Mouse (Mus musculus) NIH3T3 (cell line): ENCODE measurements at regions not wholly inside any gene's neighbourhood (a gene's known extent, or its start where the extent isn't known, plus 50 kb on each side); places are given as distances from the start of the nearest gene placed in this dataset.

Source experiments
- DNase-seq: peaks from one replicate; pipeline ENCODE4 v3.0.0-alpha.2; 2012; ENCODE audit warnings: low read depth

DNA sequence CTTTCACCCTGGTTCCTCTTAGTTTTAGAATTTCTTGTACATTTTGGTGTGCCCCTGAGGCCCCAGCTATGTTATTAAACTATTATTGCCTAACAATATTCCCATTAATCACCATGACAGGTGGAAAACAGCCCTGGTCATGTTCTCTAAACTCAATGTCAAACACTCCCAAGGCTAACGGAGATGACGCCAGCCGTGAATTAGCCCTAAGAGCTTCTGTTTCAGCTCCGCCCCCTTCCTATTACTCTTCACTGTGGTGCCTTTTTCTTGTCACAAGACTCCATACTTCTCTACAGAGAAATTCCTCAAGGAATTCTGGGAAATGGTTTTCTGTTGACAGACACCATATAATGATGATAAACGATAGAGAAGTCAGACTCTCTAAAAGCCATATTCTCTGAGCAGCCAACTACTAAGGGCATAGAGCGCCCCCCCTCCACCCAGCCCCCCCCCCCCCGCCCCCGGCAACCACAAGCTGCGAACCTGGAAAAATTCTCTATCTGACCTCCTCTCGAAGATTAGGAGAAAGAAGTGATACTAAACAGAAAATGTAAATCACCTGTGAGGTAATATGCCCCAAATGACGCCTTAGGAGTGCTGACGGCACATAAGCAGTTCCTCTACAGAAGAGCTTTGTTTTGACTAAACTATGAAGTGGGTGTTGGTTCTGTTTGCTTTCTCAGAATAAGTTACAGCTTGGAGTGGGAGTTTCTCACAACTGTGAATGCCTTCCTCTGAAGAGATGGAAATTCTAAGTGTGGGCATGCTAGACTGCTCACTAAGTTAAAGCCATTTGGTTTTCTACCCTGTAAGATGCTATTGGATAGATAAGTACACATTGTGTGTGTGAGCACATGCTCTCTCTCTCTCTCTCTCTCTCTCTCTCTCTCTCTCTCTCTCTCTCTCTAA lies 76.8 kb upstream of the Sfrp2 start:
- DNase-seq = no peak

DNA sequence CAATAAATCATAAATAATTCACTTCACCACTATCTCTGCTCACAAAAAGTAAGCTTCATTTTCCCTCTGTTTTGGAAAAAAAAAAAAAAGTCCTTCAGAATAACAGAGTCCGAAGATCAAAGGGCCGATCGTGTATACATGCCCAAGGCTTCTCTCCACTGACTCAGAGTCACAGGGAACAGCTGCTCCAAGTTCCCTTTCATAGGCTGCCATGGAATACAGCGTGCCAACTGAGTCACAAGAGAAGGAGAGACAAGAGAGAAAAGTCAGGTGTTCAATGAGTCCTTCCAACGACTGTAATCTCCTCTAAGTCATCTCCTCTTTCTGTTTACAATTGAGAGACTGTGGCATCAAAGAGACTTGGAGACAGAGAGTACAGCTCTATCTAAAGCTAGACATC lies 71.6 kb upstream of the Sfrp2 start:
- no peak for DNase-seq

DNA sequence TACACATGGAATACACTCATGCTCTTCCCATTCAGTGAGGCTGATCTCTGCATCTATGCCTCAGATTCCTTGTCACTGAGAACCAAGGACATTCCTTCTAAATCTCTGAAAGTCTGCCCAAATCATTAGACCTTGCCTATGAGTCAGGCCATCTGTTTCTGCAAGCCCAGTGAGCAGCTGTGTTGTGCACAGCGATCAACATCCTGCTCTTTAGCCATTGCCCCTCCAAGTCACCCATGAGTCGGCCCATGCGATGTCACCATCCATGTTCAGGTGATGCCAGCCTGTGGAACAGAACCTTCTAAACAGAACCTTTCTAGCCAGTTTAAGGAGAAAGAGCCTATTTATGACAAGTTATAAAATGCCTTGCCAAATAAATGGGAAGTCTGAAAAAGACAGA lies 66.4 kb upstream of the Sfrp2 start:
- no peak for DNase-seq

DNA sequence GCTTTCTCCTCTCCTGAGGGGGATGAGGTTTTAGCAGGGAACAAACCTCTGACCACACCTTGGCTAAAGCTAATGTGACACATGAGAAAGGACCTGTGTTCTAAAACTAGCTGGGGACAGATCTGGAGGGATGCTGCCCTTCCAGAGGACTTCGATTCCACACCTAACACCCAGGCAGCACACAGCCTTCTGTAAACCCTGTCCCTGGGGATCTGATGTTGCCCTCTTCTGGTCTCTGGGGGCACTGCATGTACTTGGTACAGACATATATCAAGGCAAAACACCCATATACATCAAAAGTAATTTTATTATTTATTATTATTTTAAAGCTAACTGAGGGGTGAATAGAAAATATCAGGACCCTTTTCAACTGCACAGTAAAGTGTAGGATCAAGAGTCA lies 65.0 kb upstream of the Sfrp2 start:
- peak; percentile 50 for DNase-seq

DNA sequence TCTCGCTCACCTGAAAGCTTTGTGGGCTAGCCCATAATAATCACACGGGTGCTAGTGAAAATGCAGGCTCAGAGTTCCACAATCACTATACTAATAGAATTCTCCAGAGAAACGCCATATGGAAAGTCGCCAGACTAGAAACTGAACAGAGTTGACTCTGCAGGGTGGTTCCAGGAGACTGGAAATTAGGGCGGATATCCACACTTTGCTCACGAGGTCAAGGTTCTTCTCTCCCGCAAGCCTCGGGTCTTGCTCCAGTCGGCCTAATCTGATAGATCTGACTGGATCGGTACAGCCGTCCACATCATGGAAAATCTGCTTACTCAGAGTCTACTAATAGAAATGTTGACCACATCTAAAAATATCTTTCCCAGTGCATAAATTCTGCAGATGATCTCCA lies 61.6 kb upstream of the Sfrp2 start:
- peak; percentile 37 for DNase-seq

DNA sequence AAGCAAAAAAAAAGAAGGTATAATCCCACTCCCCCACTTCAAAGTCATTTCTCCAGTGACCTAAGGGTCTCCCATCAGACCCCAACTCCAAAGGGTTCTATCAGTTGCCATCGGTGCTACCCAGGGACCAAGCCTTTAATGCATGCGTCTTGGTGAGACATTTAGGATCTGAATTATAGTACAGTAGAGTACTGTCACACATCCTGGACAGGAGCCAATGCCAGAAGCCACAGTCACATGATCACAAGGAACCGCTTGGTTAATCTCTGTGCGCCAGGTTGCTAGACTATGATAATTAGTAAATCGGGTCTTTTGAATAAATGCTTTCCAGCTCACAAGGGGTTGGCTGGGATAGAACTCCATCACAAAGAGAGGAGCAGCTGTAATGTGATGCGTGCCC lies 60.9 kb upstream of the Sfrp2 start:
- DNase-seq = no peak

DNA sequence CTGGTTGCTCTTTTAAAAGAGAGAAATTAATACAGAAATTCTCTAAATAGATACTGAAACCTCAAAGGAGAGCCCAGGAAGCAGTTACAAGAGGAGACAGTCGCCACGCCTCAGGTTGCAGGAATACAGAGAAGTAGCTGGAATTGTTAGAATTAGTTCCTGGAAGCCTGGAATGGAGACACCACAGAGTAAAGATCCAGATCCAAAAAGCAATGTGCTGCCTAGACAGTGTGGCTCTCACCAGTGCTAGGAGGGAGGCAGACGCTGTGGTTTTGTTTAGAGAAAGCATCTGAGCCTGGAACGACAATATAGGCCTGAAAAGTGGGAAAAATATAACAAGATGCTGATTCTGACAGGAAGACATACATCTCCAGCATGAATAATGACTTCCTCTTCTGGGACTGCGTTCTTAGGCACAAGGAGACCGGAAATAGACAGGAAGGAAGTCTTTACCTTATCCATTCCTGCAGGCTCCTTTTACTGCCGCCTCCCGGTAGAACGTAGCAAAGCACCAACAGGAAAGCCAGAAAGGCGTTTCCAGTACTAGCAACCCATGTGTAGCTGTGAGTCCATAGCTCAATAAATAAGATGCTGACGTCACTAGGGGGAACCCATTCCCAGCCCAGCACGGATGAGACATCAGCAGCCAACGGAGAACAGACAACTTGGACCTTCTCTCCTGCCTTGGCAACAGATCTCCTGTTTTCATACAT lies 59.4 kb upstream of the Sfrp2 start:
- peak; percentile 11 for DNase-seq

DNA sequence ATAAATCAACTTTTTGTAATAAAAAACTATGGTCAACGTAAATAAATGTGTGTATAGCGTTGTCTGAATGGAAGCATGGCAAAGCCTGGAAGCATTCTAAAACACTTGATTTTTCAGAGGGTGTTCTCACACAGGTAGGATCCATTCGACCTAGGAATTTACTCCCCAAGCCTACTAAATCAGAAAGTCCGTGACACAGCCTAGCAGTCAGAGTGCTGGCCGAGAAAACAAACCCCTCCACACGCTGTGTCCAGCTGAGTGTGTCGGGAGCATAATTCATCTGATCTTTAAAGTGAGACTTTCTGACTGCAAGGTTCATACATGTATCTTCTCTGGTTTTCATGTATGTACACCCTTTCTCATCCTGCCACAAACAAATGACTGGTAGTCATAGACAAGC lies 58.8 kb upstream of the Sfrp2 start:
- no peak for DNase-seq

DNA sequence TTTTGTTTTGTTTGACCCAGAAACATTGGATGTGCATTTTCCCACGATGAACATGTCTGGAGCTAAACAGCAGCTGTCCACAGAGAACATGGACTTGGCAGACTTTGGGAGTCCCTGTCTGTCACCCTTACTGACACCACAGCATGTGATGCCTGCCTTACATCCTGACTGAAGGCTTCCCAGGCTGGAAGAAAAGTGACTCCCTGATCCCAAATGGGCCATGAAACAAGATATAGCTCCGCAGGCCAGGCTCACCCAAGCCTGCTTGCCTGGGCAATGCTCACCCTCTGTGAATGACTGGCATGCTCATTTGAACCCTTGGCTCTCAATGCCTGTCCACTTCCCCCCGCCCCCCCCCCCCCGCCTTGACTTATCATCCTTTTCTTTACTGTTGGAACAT lies 57.1 kb upstream of the Sfrp2 start:
- no peak for DNase-seq

DNA sequence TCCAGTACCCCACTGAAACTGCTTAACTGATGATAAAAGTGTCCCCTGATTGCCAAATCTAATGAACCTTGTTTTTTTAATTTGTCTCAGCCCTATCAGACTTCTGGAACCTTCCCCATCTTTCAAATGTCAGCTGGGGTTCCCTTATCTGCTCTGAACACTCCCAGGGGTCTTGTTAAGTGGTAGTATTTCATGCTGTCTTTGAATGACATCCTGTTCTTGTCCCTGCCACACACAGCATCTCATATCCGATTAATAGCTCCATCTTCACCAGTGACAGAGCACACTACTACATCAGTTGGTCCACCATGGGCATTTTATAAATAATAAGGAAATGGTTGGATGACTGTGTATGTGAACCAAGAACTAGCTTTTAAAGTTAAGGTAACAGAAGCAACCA lies 56.6 kb upstream of the Sfrp2 start:
- no peak for DNase-seq

DNA sequence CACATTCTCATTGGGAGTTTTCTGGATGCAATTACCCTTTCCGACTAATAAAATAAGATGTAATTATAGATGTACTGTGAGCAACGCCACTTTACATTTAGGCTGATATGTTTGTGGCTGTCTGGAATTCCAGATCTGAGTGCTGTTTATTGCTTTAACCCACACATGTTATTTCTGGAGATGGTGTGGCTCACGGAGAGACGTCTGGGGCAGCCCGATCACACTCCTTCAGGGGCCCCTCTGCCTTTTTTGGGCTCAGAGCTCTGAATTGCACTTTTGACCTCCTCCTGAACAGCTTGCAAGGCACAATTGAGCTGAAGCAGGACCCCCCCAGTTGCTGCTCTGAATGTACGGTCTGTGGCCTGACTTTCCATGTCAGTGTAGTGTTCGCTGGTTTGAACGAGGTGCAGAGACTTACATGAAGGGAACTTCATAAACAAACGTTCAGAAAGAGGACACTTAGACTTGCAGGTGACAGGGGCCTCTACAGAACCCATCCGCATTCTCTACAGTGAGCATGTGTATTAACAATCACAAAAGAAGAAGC lies 55.1 kb upstream of the Sfrp2 start:
- DNase-seq = no peak

DNA sequence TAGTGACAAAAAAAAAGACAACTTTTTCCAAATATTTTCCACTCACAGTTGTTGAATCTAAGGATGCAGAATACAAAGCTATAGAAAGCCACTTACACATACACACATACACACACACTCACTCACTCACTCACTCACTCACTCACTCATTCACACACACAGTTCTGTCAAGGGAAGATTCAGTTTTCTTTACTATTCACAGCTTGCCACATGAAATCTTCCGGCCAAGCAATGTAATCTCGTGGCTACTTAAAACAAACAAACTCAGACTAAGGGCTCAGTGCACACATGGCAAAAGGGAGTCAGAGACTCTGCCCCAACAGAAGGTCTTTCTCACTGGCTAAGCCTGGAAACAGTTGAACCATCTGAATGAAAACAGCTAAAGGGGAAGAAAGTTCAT lies 53.8 kb upstream of the Sfrp2 start:
- peak; percentile 10 for DNase-seq

DNA sequence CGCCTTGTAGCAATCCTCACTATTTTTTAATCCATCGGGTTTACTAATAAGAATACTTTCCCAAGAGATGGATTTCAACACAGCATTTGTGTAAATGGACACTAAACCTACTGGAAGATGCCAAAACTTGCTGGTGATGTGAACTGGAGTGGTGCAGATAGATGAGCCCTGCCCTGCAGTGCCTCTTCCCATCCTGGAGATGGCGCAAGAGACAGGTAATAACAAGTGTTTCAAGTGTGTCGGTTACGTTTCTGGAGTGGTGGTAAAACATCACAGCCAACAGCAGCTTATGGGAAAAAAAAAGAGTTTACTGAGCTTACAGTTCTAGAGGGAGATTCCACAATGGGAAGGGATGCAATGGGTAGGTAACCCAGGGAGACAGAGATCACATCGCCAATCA lies 51.5 kb upstream of the Sfrp2 start:
- peak; percentile 44 for DNase-seq
